In genomic region chr1:86225195-86225594, GRCm38 (mm10) we compare ENCODE assay signal across 16 mouse cellular contexts.
DNase-seq lines count a peak whose midpoint lies in the region; ATAC-seq lines count a peak whose summit lies in the region.
"Had no signal": no experiment of that assay in that cellular context is flagged by ENCODE, and none has a peak within 500 bp of the region (broad histone marks: within the 10 kb centered on the region; RNA-seq: fewer than 3 reads in every experiment).

No protein-coding gene starts in this region.

- H3K27ac ChIP-seq in midbrain, embryonic 15.5 days: no peak overlapping the region
- H3K27ac ChIP-seq: heart, embryonic 13.5 days; liver, embryonic 14.5 days; neural tube, embryonic 13.5 days had no signal

- peak; percentile 21 to 28 for DNase-seq in frontal cortex, adult 2 months (ENCODE audit: extremely low spot score in 1 of 2, low spot score in 1 of 2)
- DNase-seq in frontal cortex, postnatal 36 days (ENCODE audit: low spot score in 2 of 2): no peak
- DNase-seq in right cerebral cortex, postnatal 36 days (ENCODE audit: low spot score in 2 of 2): peak; percentile 8 to 9
- no peak for DNase-seq in right cerebral cortex, postnatal 14 days
- DNase-seq in layer of hippocampus, postnatal 10 days (ENCODE audit: low spot score in 2 of 2): no peak
- DNase-seq in cerebellum, postnatal 14 days: no peak
- DNase-seq: adrenal gland, adult 8-10 months; cerebellum, adult 9-11 months; gastrocnemius, postnatal 25 days; heart, postnatal 4 days; layer of hippocampus, postnatal 36 days; lung, postnatal 4 days had no signal

- H3K27me3 ChIP-seq in midbrain, embryonic 15.5 days (replicated peaks): no peaks in the 10 kb centered on the region
- H3K27me3 ChIP-seq: heart, embryonic 13.5 days; neural tube, embryonic 13.5 days had no signal

- peak; percentile 55; the same call in 1 of the 2 replicates for ATAC-seq in midbrain, embryonic 15.5 days (replicated peaks)

- 46% methylated on average over 6 of the region's 6 CpGs for WGBS in midbrain, embryonic 15.5 days

- H3K9ac ChIP-seq in midbrain, embryonic 15.5 days: no peak overlapping the region
- H3K9ac ChIP-seq: heart, embryonic 13.5 days; liver, embryonic 14.5 days; neural tube, embryonic 13.5 days had no signal

- H3K4me3 ChIP-seq in midbrain, embryonic 15.5 days: no peak overlapping the region
- H3K4me3 ChIP-seq: heart, embryonic 13.5 days; neural tube, embryonic 13.5 days had no signal

- no peaks in the 10 kb centered on the region for H3K4me1 ChIP-seq in midbrain, embryonic 15.5 days
- H3K4me1 ChIP-seq: heart, embryonic 13.5 days; neural tube, embryonic 13.5 days had no signal

- H3K36me3 ChIP-seq in midbrain, embryonic 15.5 days (replicated peaks): no peaks in the 10 kb centered on the region
- H3K36me3 ChIP-seq: heart, embryonic 13.5 days had no signal

- no peaks in the 10 kb centered on the region for H3K9me3 ChIP-seq in midbrain, embryonic 15.5 days
- H3K9me3 ChIP-seq: heart, embryonic 13.5 days; neural tube, embryonic 13.5 days had no signal

- no peak overlapping the region for H3K4me2 ChIP-seq in midbrain, embryonic 15.5 days
- H3K4me2 ChIP-seq: heart, embryonic 13.5 days; neural tube, embryonic 13.5 days had no signal

Comparison
In these comparisons a context has a peak if more than half of its experiments do, and no peak if none do; other contexts are left out.
1. DNase-seq: peak in frontal cortex, adult 2 months (2 of 2) and right cerebral cortex, postnatal 36 days (2 of 2); none in frontal cortex, postnatal 36 days (0 of 2), right cerebral cortex, postnatal 14 days (single experiment), layer of hippocampus, postnatal 10 days (0 of 2) and cerebellum, postnatal 14 days (0 of 2).